Mouse (Mus musculus) intestine, postnatal 0 days (tissue): ENCODE data around the gene Smox. TPM values are rescaled to one million over a fixed set of nuclear protein-coding genes. Genes with fewer than 3 reads are reported as not detected.

Source experiments
- ATAC-seq: fragments of 200-750 bp; cut with Nextera tagmentation; 2 replicates; pipeline ENCODE4 v1.8.0; 2017; ENCODE audit warnings: mild to moderate bottlenecking, moderate TSS enrichment, moderate library complexity
- H3K27ac ChIP-seq: fragments of 300-500 bp; sonication (generic); 2 replicates; pipeline ENCODE4 v1.5.1; 2014; ENCODE audit warnings: mild to moderate bottlenecking, low read depth, low read length, moderate library complexity
- H3K27me3 ChIP-seq: fragments of 300-500 bp; sonication (generic); replicated peaks from 2 replicates; pipeline ENCODE4 v1.6.1; 2014; ENCODE audit warnings: low read length, mixed read lengths; ENCODE audit not compliant: control insufficient read depth, insufficient read depth
- H3K36me3 ChIP-seq: fragments of 300-500 bp; sonication (generic); 2 replicates; pipeline ENCODE4 v1.6.1; 2014; ENCODE audit warnings: mild to moderate bottlenecking, moderate library complexity; ENCODE audit not compliant: control insufficient read depth, insufficient read depth
- H3K4me1 ChIP-seq: fragments of 300-500 bp; sonication (generic); replicated peaks from 2 replicates; pipeline ENCODE4 v1.6.1; 2014; ENCODE audit warnings: antibody characterized with exemption, low read length, mixed read lengths; ENCODE audit not compliant: control insufficient read depth, insufficient read depth
- H3K4me2 ChIP-seq: fragments of 300-500 bp; sonication (generic); replicated peaks from 2 replicates; pipeline ENCODE4 v1.6.1; 2014; ENCODE audit warnings: low read depth, mild to moderate bottlenecking, moderate library complexity
- H3K4me3 ChIP-seq: fragments of 300-500 bp; sonication (generic); 2 replicates; pipeline ENCODE4 v1.5.1; 2014; ENCODE audit warnings: low read depth, low read length
- H3K9ac ChIP-seq: fragments of 300-500 bp; sonication (generic); 2 replicates; pipeline ENCODE4 v1.6.1; 2014; ENCODE audit warnings: mild to moderate bottlenecking, low read depth, low read length
- H3K9me3 ChIP-seq: fragments of 300-500 bp; sonication (generic); 2 replicates; pipeline ENCODE4 v1.6.1; 2016; ENCODE audit warnings: mixed run types; ENCODE audit not compliant: control insufficient read depth
- CTCF ChIP-seq: sonication (generic); IDR thresholded peaks from 2 replicates; pipeline ENCODE4 v1.5.1; 2016; ENCODE audit warnings: low read depth, mild to moderate bottlenecking, control low read depth, antibody characterized with exemption, moderate library complexity
- WGBS: fragments of 180-500 bp; shearing (Covaris S2); extraction: QIAGEN DNeasy Blood & Tissue Kit; methylation state at CpG from one replicate; pipeline ENCODE4 v1.1.7; 2014; 5-methylcytosine and 5-hydroxymethylcytosine counted together
- polyA plus RNA-seq: library from polyadenylated mRNA; unstranded; fragments of >200 nt; fragmentation: Nextera tagmentation; extraction: Ambion mirVana; gene quantifications from 2 replicates; pipeline ENCODE4 v1.2.1, GENCODE M21; 2015

Gene Smox
- polyA plus RNA-seq, 1 experiment from 2014 or later: 19.9 TPM

DNA sequence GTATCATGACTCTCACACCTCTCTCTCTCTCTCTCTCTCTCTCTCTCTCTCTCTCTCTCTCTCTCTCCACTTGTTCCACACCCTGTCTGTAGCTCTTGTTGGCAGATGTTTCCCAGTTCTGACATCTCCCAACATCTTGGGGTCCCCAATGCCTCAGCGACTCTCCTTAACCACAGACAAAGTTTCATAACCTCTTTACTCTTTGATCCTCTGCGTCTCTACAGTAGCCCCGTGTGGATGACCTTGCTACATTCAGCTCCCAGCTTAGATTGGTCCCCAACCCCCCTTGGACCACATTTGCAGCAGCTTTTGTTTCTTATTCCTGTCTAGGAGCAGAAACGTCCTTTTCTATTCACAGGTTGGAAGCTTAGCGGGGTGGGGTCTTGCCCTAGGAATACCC, 41.6 kb upstream of the Smox start:
- 63% methylated on average over 5 of the region's 5 CpGs for WGBS
- H3K4me3 ChIP-seq: no peak overlapping the region
- H3K27me3 ChIP-seq: no peaks in the 10 kb centered on the region
- ATAC-seq: no peak
- H3K9me3 ChIP-seq: no peaks in the 10 kb centered on the region
- H3K4me1 ChIP-seq: no peaks in the 10 kb centered on the region
- H3K4me2 ChIP-seq: no peak overlapping the region
- H3K27ac ChIP-seq: no peak overlapping the region
- no peak for TF ChIP-seq CTCF
- H3K36me3 ChIP-seq: no peaks in the 10 kb centered on the region
- no peak overlapping the region for H3K9ac ChIP-seq

DNA sequence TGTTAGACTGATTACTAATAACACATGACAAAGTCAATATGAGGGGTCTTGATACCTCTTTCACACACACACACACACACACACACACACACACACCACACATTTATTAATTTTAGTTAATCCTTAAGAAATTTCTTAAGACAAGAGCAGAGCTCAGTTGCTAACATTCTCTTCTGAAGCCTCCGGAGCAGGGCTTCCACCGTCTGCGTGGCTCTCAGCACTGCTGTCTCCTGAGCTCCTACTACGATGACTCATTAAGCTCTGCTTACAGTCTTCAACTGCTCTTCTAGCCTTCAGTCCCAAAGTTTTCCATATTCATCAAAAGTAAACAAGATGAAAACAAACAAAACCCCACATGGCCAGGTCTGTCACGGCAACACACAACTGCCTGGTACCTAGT, 40.8 kb upstream of the Smox start:
- no peak overlapping the region for H3K4me3 ChIP-seq
- no peaks in the 10 kb centered on the region for H3K27me3 ChIP-seq
- 72% methylated on average over 5 of the region's 5 CpGs for WGBS
- no peak overlapping the region for H3K27ac ChIP-seq
- H3K4me2 ChIP-seq: no peak overlapping the region
- no peaks in the 10 kb centered on the region for H3K9me3 ChIP-seq
- no peak for TF ChIP-seq CTCF
- no peak for ATAC-seq
- H3K4me1 ChIP-seq: no peaks in the 10 kb centered on the region
- H3K36me3 ChIP-seq: no peaks in the 10 kb centered on the region
- H3K9ac ChIP-seq: no peak overlapping the region

DNA sequence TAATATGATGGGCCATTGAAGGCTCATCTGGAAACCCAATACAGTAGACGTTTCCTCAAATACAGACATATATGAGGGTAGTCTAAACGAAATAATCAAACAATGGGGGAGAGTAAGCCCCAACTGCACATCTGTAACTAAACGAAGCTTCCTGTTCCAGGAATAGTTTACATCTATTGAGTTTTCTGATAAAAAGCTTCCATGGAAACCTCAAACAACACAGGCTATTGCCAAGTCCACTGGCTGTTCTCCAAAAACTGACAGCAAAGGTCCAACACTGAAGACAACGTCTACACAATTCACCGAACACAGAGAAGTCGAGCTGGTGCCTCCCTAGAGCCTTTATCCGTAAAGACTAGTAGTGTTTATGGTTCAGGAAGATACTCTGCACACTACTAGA, 33.6 kb upstream of the Smox start:
- Histone ChIP-seq H3K4me1 (no peaks in the 10 kb centered on the region), H3K9ac (no peak overlapping the region), H3K4me3 (no peak overlapping the region), H3K27ac (no peak overlapping the region), H3K36me3 (no peaks in the 10 kb centered on the region), H3K27me3 (no peaks in the 10 kb centered on the region), H3K9me3 (no peaks in the 10 kb centered on the region), H3K4me2 (no peak overlapping the region)
- no peak for TF ChIP-seq CTCF
- no peak for ATAC-seq
- WGBS: 57% methylated on average over 7 of the region's 7 CpGs

DNA sequence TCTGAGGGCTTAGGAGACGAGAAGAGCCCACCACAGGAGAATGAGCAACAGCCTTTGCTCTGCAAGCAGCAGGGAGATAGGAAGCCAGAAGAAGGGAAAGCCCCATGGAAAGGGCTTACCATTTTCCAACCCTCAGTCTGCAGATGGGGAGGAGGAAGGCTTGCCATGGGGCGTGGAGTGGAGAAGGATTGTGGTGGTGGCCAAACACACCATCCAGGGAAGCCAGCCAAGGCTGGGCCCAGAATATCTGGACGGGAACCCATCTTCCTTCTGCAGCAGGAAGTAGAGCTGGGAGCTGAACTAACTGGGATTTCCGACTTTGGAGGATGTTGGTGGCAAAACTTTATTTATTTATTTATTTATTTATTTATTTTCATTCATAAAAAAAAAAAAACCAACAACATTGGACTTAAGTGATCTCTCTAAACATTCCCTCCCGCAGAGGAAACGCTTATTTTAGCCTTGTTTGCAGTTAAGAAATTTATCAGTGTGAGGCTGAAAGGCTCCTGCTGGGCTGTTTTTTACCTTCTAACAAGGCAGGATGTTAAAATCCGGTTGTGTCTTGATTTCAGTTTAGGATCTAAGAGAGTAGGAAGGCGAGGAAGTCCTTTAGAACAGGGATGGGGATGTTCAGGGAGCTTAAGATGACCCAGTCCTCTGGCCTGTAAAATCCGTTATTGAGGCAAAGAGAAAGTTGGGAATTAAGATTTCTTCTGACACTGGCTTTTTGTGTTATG, 30.2 kb upstream of the Smox start:
- ATAC-seq: no peak
- Histone ChIP-seq H3K4me1 (no peaks in the 10 kb centered on the region), H3K9me3 (no peaks in the 10 kb centered on the region), H3K27me3 (no peaks in the 10 kb centered on the region), H3K27ac (no peak overlapping the region), H3K36me3 (no peaks in the 10 kb centered on the region), H3K9ac (no peak overlapping the region), H3K4me2 (no peak overlapping the region), H3K4me3 (no peak overlapping the region)
- no peak for TF ChIP-seq CTCF
- WGBS: 67% methylated on average over 9 of the region's 9 CpGs

DNA sequence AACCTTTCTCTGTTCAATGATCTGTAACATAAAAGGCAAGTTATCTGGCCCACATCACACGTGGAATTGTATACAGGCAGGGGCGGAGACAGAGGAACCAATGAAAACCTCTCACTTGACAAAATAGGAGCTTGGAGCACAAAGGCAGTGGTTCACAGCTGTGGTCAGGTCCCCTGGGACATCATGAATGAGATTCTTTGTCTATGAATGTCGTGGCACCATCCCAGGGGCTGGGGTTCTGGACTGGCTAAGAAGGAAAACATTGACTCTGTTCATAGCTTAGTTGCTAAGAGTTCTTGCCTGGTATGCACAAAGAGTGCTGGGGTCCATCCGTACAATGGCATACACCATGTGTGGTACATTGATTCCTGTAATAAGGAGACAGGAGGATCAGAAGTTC, 28.3 kb upstream of the Smox start:
- ATAC-seq: no peak
- Histone ChIP-seq H3K9ac (no peak overlapping the region), H3K4me1 (no peaks in the 10 kb centered on the region), H3K27ac (no peak overlapping the region), H3K4me3 (no peak overlapping the region), H3K9me3 (no peaks in the 10 kb centered on the region), H3K27me3 (no peaks in the 10 kb centered on the region), H3K36me3 (no peaks in the 10 kb centered on the region), H3K4me2 (no peak overlapping the region)
- no peak for TF ChIP-seq CTCF
- WGBS: 77% methylated on average over 4 of the region's 4 CpGs

DNA sequence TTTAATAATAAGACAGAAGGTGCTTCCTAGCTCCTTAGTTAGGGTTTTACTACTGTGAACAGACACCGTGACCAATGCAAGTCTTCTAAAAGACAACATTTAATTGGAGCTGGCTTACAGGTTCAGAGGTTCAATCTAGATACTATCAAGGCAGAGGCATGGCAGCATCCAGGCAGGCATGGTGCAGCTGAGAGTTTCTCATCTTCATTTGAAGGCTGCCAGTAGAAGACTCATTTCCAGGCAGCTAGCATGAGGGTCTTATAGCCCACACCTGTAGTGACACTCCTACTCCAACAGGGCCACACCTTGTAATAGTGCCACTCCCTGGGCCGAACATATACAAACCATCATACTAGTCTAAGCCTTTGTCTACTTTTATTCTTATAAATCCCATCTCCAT, 27.1 kb upstream of the Smox start:
- ATAC-seq: no peak

More for the DNA sequence above, 27.1 kb upstream of the Smox start:
- no peak overlapping the region for H3K27ac ChIP-seq
- TF ChIP-seq CTCF: no peak
- 94% methylated on average over 2 of the region's 2 CpGs for WGBS
- no peaks in the 10 kb centered on the region for H3K27me3 ChIP-seq
- H3K9ac ChIP-seq: no peak overlapping the region
- H3K4me1 ChIP-seq: no peaks in the 10 kb centered on the region
- H3K36me3 ChIP-seq: no peaks in the 10 kb centered on the region
- H3K4me3 ChIP-seq: no peak overlapping the region
- H3K9me3 ChIP-seq: no peaks in the 10 kb centered on the region
- H3K4me2 ChIP-seq: no peak overlapping the region
